Mouse (Mus musculus) spleen, adult 2 months (tissue): ENCODE measurements around the gene Tipin.

ENCODE experiments used
- CTCF ChIP-seq: fragments of 200-500 bp; IDR thresholded peaks from 2 replicates; pipeline ENCODE4 v1.5.1; 2011; ENCODE audit warnings: mild to moderate bottlenecking, inconsistent platforms; ENCODE audit not compliant: insufficient read depth, insufficient read length, insufficient replicate concordance; ENCODE audit errors: extremely low read depth
- POLR2A ChIP-seq: fragments of 200-500 bp; IDR thresholded peaks from 2 replicates; pipeline ENCODE4 v1.6.1; 2011; ENCODE audit warnings: low read depth, low read length, inconsistent platforms

GRCm38 (mm10) chr9:64242381-64242831, 39.0 kb upstream of the Tipin start:
- TF ChIP-seq POLR2A (no peak), CTCF (no peak)
